Mouse (Mus musculus): ENCODE data around the gene Slc10a7. TPM values are rescaled to one million over a fixed set of nuclear protein-coding genes. Genes with fewer than 3 reads are reported as not detected.

Slc10a7 gene
- total and polyA plus RNA-seq, 3 experiments: 13.7 to 27.3 TPM; not detected in 1

DNA sequence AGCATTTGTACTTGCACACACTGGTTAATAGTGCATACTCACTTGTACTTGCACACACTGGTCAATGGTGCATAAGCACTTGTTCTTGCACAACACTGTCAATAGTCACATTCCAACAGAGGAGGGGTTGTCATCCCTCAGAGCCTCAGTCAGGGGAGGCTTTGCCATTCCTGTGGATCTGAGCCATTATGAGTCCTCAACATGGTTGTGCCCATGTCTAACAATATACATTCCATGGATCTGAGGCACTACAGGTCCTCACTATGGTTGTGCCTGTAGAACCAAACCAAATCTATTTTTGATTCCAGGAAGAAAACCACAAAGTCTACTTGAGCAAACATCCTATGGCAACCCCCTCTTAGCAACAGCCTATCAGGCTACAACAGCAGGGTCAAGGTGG is 250.0 kb downstream of the Slc10a7 start:
- Histone ChIP-seq H3K27ac (ENCODE audit: control insufficient read depth, low read depth, low read length) (no peak overlapping the region), H3K4me3 (ENCODE audit: control insufficient read depth in 1 of 2, insufficient read depth in 1 of 2, low read depth in 2 of 2, low read length in 2 of 2) (no peak overlapping the region), H3K27me3 (ENCODE audit: control insufficient read depth in 1 of 2, insufficient read depth in 2 of 2, low read length in 2 of 2) (no peaks in the 10 kb centered on the region), H3K9me3 (replicated peaks; ENCODE audit: insufficient read depth, low read length) (no peaks in the 10 kb centered on the region), H3K4me1 (ENCODE audit: control insufficient read depth in 1 of 2, insufficient read depth in 2 of 2, low read length in 2 of 2) (no peaks in the 10 kb centered on the region), H3K36me3 (ENCODE audit: control insufficient read depth in 1 of 2, insufficient read depth in 2 of 2, low read length in 2 of 2) (no peaks in the 10 kb centered on the region), H3K9ac (ENCODE audit: control insufficient read depth, low read depth, low read length, poor library complexity, severe bottlenecking) (no peak overlapping the region), H3K79me2 (ENCODE audit: control insufficient read depth, insufficient read depth, low read length, poor library complexity) (no peaks in the 10 kb centered on the region)
- TF ChIP-seq MAX (IDR thresholded peaks at IDR 0.05; ENCODE audit: low read length) (no peak), HCFC1 (IDR thresholded peaks at IDR 0.05; ENCODE audit: low read depth, low read length) (no peak), TAL1 (IDR thresholded peaks at IDR 0.05; ENCODE audit: low read length) (no peak), MYC (IDR thresholded peaks at IDR 0.05; ENCODE audit: low read depth, low read length) (no peak)
- no peak for DNase-seq (ENCODE audit: low read depth, low spot score)

DNA sequence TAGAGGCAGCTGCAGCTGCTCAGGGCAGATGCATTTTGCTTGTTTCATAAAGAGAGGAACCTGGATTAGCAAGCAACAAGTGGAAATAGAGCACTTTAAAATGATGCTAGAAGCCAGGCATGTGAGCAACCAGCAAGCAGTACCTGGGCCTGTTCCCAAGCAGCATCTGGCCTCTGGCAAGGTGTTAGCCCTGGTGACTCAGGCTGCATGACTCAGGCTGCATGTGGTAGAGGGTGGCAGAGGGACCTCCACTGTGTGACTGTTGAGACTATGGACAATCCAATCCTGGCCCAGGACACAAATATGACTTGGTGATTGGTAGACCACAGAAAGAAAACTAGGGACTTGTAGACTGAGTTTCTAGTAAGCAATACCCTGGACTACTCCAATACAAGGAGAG is 255.8 kb downstream of the Slc10a7 start:
- Histone ChIP-seq H3K9ac (ENCODE audit: control insufficient read depth, low read depth, low read length, poor library complexity, severe bottlenecking) (no peak overlapping the region), H3K4me3 (ENCODE audit: control insufficient read depth in 1 of 2, insufficient read depth in 1 of 2, low read depth in 2 of 2, low read length in 2 of 2) (no peak overlapping the region), H3K9me3 (replicated peaks; ENCODE audit: insufficient read depth, low read length) (no peaks in the 10 kb centered on the region), H3K4me1 (ENCODE audit: control insufficient read depth in 1 of 2, insufficient read depth in 2 of 2, low read length in 2 of 2) (no peaks in the 10 kb centered on the region), H3K79me2 (ENCODE audit: control insufficient read depth, insufficient read depth, low read length, poor library complexity) (no peaks in the 10 kb centered on the region), H3K27me3 (ENCODE audit: control insufficient read depth in 1 of 2, insufficient read depth in 2 of 2, low read length in 2 of 2) (no peaks in the 10 kb centered on the region; a peak in 1 of 4 replicates), H3K27ac (ENCODE audit: control insufficient read depth, low read depth, low read length) (no peak overlapping the region), H3K36me3 (ENCODE audit: control insufficient read depth in 1 of 2, insufficient read depth in 2 of 2, low read length in 2 of 2) (no peaks in the 10 kb centered on the region)
- DNase-seq (ENCODE audit: low read depth, low spot score): no peak
- no peak for TF ChIP-seq GATA1 (IDR thresholded peaks at IDR 0.05; ENCODE audit: low read depth, low read length)
- no peak for TF ChIP-seq KAT2A (conservative IDR thresholded peaks at IDR 0.05; ENCODE audit: low read depth, low read length)
- no peak for TF ChIP-seq NRF1 (IDR thresholded peaks at IDR 0.05; ENCODE audit: insufficient read depth, low read depth, low read length, poor library complexity, severe bottlenecking)
- TF ChIP-seq E2F4 (IDR thresholded peaks at IDR 0.05; ENCODE audit: borderline replicate concordance, low read depth, low read length): no peak
- no peak for TF ChIP-seq POLR2A (IDR thresholded peaks at IDR 0.05; ENCODE audit: control insufficient read depth in 1 of 2, insufficient read depth in 1 of 2, low read depth in 1 of 2, low read length in 2 of 2, poor library complexity in 1 of 2)
- TF ChIP-seq SMC3 (IDR thresholded peaks at IDR 0.05; ENCODE audit: low read depth, low read length): no peak
- no peak for TF ChIP-seq MAFK (IDR thresholded peaks at IDR 0.05; ENCODE audit: borderline replicate concordance, low read depth, low read length)
- TF ChIP-seq MAZ (IDR thresholded peaks at IDR 0.05; ENCODE audit: low read depth, low read length): no peak
- TF ChIP-seq MYC (IDR thresholded peaks at IDR 0.05; ENCODE audit: low read depth, low read length): no peak
- TF ChIP-seq ZMIZ1 (IDR thresholded peaks at IDR 0.05; ENCODE audit: low read depth, low read length): no peak
- no peak for TF ChIP-seq TBP (IDR thresholded peaks at IDR 0.05; ENCODE audit: low read depth, low read length)
- no peak for TF ChIP-seq HCFC1 (IDR thresholded peaks at IDR 0.05; ENCODE audit: low read depth, low read length)
- TF ChIP-seq ZKSCAN1 (IDR thresholded peaks at IDR 0.05; ENCODE audit: low read depth, low read length): no peak
- no peak for TF ChIP-seq TAL1 (IDR thresholded peaks at IDR 0.05; ENCODE audit: low read length)

DNA sequence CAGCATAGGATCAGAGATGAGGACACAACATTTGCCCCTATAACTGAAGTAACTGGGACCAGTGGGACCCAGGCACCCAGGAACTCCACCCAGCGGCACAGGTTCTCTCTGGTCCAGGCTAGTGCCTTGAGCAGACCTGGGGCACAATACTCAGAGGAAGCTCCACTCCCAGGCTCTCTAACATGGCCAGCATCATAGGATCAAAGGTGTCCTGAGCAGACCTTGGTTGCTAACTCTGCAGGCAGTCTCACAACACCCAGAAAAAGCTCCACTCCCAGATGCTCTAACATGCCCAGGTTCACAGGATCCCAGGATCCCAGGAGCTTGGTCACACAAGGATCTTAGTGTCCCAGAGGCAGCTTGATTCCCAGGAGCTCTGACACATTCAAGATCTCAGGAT is 256.4 kb downstream of the Slc10a7 start:
- H3K27ac ChIP-seq (ENCODE audit: control insufficient read depth, low read depth, low read length): no peak overlapping the region
- H3K9me3 ChIP-seq (replicated peaks; ENCODE audit: insufficient read depth, low read length): no peaks in the 10 kb centered on the region
- no peak for DNase-seq (ENCODE audit: low read depth, low spot score)
- TF ChIP-seq ZNF384 (IDR thresholded peaks at IDR 0.05; ENCODE audit: low read depth, low read length) (no peak), TCF12 (IDR thresholded peaks at IDR 0.05; ENCODE audit: low read depth, low read length) (no peak), RAD21 (IDR thresholded peaks at IDR 0.05; ENCODE audit: low read depth, low read length) (no peak), MYC (IDR thresholded peaks at IDR 0.05; ENCODE audit: low read depth, low read length) (no peak), MXI1 (IDR thresholded peaks at IDR 0.05; ENCODE audit: low read depth, low read length) (no peak), SIN3A (IDR thresholded peaks at IDR 0.05; ENCODE audit: low read length) (no peak), MAZ (IDR thresholded peaks at IDR 0.05; ENCODE audit: low read depth, low read length) (no peak), JUND (IDR thresholded peaks at IDR 0.05; ENCODE audit: low read depth, low read length) (no peak), MAFK (IDR thresholded peaks at IDR 0.05; ENCODE audit: borderline replicate concordance, low read depth, low read length) (no peak), MEF2A (IDR thresholded peaks at IDR 0.05; ENCODE audit: extremely low read depth, insufficient replicate concordance, low read depth, low read length, poor library complexity, severe bottlenecking) (no peak)
- no peaks in the 10 kb centered on the region; a peak in 1 of 4 replicates for H3K27me3 ChIP-seq (ENCODE audit: control insufficient read depth in 1 of 2, insufficient read depth in 2 of 2, low read length in 2 of 2)
- H3K79me2 ChIP-seq (ENCODE audit: control insufficient read depth, insufficient read depth, low read length, poor library complexity): no peaks in the 10 kb centered on the region
- no peaks in the 10 kb centered on the region for H3K4me1 ChIP-seq (ENCODE audit: control insufficient read depth in 1 of 2, insufficient read depth in 2 of 2, low read length in 2 of 2)
- no peak overlapping the region for H3K9ac ChIP-seq (ENCODE audit: control insufficient read depth, low read depth, low read length, poor library complexity, severe bottlenecking)
- no peaks in the 10 kb centered on the region for H3K36me3 ChIP-seq (ENCODE audit: control insufficient read depth in 1 of 2, insufficient read depth in 2 of 2, low read length in 2 of 2)
- H3K4me3 ChIP-seq (ENCODE audit: control insufficient read depth in 1 of 2, insufficient read depth in 1 of 2, low read depth in 2 of 2, low read length in 2 of 2): no peak overlapping the region

Data from MEL (cell line).